Mouse (Mus musculus) cerebellum, adult 2 months (tissue): ENCODE data around the gene Krt39.

Experiments used
- CTCF ChIP-seq: fragments of 200-500 bp; IDR thresholded peaks from 2 replicates; pipeline ENCODE4 v1.5.1; 2011; ENCODE audit warnings: low read depth, mild to moderate bottlenecking, control low read depth, low read length, moderate library complexity, borderline replicate concordance; ENCODE audit not compliant: insufficient read depth
- POLR2A ChIP-seq: fragments of 200-500 bp; IDR thresholded peaks from 2 replicates; pipeline ENCODE4 v1.6.1; 2011; ENCODE audit warnings: low read length, control low read depth, borderline replicate concordance; ENCODE audit not compliant: insufficient read depth

DNA sequence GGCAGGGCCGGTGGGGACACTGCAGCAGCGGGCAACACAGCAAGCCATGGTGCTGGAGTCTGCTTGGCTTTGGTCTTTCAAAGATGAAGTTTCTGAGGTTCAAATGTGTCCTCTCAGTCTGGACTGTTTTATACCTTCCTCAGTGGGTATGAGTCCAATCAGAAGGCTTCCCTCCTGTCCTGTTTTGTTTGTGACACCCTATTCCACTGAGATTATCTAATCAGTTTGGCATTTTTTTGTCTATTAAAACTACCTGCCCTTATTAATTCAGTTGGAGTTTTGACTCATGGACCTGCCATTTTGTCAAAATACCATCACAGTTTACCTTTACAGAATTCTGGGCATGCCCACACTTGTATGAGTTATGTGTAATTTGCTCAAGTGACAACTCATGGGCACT, 35.6 kb upstream of the Krt39 start, which contains the start of gene Krtap3-2:
- no peak for TF ChIP-seq POLR2A
- no peak for TF ChIP-seq CTCF
